Mouse (Mus musculus): ENCODE measurements around the gene Tent4a.

GRCm38 (mm10) chr13:69517445-69517844 is 17.0 kb downstream of the Tent4a start:
- TF ChIP-seq POLR2A (IDR thresholded peaks at IDR 0.05; ENCODE audit: low read depth, low read length): no peak
- TF ChIP-seq CTCF (IDR thresholded peaks at IDR 0.05; ENCODE audit: extremely low read depth, insufficient read depth, insufficient read length, insufficient replicate concordance): no peak
